Mouse (Mus musculus) c-Kit-negative CD71-positive TER-119-positive erythroid progenitor cells, embryonic 14.5 days (primary cell): ENCODE measurements around the gene Mprip.

Source experiments
- DNase-seq: peaks from one replicate; pipeline ENCODE4 v3.0.0-alpha.2; 2013; ENCODE audit warnings: low read depth, low spot score

Gene Mprip

DNA sequence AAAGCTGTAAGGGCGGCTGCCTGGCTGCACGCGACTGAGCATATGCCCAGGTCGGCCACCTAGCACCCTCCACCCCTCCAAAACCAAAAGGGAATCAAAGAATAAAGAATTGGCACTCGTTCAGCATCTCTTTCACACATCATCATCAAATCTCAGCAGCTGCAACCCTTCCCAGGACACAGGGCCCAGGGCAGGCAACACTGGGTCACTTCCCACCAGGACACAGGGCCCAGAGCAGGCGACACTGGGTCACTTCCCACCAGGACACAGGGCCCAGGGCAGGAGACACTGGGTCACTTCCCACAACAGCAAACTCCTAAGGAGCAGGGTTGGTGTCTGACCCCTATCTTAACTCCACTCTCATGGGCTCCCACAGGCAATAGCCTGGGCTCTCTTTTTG is 132.3 kb downstream of the Mprip start:
- DNase-seq: no peak

DNA sequence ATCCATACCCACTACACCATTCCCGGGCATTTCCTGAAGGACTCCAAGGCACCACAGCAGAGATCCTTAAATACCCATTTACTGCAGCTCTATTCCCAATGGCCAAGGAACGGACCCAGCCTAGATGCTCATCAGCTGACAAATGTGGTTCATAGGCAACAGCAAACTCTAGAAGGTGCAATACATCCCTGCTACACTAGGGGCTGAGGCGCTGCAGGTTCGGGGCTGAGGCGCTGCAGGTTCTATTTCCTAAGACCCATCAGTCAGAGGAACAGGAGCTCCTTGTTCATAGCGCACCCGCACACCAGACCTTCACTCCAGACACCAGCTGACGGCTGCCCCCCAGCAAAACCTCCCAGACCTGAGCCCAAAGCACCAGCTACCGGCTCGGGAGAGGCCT is 139.3 kb downstream of the Mprip start:
- DNase-seq: no peak

DNA sequence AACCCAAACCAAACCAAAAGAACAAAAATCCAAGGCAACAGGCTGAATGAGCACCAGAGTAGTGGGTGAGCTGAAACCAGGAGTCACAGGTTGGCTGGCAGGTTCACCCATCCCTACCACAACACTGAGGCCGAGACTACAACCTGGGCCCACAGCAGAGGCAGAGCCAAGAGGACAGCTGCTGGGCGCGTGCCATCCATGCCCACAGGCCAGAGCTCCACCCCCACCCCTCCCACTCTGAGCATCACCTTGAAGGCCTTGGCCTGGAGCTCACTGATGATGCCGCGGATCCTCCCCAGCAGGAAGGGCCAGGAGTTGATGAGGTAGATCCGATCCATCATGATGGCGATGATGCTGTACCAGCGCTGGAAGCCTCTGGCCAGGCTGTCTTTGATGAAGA is 140.8 kb downstream of the Mprip start:
- no peak for DNase-seq

DNA sequence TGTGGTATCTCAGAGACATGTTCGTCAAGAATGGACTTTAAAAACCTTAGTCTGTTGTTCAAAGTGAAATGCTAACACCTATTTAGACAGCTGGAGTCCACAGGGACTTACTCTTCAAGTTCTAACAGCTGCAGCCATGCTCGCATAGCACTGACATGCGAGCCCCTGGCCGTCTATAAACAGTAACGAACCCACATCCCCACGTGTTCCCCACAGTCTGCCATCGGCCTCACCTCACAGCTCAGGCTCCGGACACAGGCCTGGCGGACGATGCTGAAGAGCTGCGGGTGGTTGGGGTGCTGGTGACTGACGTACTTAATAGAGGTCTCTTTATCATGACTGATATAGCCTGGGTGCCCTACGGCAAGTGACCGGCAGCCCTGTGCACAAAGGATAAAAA is 142.4 kb downstream of the Mprip start:
- no peak for DNase-seq

DNA sequence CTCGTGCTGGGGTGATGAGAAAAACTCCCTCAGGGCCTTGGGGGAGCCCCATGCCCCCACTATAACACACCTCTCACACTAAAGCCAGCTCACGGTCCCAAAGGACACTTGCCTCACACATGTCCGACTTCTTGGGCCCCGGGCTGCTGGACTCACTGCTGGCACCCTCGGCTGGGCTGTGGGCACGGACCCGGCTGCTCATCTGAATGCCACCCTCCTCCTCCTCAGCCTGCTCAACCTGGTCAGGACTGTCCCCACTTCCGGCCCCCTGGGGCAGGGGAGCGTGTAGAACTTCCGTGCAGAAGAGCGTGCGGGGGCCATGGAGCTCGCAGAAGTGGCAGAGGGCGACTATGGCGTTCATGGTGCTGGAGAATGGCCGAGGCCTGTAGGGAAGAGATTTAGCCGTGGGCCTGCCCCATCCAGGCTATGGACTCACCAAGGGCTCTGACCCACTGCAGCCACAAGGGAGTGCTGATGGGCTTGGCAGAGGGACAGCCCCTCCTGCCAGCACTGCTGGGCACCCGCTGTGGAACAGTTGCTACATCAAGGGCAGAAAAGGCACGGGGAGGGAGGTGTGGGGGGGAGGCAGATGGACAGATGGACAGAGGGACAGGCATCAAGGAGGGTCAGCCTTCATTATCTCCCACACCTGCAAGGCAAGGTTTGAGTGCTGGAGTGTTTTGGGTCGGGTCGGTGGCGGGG is 143.5 kb downstream of the Mprip start:
- DNase-seq: no peak

DNA sequence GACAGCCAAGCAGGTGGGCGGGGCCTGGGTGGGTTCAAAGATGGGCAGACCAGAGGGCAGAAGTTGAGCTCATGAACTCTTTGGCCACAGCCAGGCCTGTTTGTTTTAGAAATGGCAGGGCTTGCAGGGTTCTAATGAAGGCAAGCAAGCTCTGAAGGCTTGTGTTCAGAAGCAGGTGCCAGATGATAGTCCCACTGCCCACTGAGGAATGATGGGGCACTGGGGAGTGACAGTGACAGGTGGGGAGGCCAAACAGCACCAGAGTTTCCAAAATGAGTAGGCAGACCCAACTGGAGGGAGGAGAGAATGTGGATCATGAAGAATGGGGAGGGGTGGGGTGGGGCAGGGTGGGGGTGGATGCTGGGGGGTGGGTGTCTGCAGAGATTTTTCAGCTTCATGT is 144.2 kb downstream of the Mprip start:
- DNase-seq: no peak

DNA sequence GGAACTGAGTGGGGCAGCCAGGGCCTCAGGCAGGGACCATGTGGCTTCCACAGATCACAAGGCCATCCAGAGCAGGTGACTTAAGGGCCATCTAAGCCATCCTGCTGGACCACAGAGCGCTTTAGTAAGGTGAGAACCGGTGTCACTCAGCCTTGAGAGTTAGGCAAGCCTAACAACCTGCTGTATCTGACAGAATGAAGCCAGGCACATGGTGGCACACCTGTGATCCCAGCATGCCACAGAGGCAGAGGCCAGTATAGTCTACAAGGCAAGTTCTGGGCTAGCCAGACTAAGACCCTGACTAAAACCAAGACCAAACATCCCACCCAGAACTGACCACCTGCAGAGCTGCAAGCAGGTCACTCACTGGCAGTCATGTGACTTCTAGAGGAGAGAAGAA is 144.6 kb downstream of the Mprip start:
- no peak for DNase-seq

DNA sequence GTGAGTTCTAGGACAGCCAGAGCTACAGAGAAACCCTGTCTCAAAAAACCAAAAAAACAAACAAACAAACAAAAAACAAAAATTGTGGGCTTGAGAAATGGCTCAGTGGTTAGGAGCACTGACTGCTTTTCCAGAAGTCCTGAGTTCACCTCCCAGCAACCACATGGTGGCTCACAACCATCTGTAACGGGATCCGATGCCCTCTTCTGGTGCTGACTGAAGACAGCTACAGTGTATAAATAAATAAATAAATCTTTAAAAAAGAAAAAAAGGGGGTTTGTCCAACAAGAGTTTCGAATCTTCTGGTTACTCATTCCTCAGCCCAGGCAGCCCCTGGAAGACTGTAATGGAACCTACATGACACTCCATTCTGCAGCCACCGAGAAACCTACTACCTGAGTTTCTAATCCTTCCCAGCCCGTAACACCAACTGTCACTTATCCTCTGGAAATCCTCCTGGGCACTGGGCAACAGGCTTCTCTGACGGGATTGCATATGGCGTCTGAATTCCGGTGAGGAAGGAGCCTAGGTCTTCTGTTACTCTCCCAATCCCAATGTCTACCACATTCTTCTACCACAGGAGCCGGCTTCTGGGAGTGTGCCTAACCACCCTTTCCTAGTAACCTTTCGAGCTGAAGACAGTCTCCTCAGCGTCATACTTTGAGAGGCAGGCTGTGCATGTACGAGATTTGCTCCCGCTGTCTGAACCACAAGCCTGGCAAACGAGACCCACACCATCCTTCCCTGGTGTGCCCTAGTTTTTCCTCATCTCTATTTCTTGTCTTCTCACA is 147.3 kb downstream of the Mprip start:
- DNase-seq: no peak

DNA sequence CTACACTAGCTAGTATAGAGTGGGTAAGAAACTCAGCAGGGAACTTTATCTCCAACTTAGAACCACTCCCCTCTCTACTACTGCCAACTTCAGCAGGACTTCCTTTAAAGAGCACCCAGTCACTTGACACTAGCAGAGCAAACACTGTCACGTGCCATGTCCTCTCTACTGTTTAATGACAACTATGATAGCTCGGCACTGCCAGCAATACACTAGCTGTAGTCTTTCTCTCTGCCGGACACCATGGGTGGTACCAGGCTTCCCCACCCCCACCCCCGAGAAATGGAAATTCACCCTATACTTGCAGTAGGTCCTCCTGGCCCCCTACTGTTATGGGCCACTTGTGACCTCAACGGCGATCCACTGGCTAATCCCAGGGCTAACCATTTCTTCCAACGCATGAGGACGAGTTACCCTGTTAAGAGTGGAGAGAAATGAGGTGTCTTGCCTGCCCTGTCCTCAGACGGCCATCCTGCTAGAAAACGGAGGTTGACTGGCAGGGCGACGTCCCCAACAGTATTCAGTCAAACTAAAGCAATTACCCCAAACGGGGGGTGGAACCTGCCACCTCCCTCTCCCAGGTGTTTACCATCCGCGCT is 148.1 kb downstream of the Mprip start:
- peak; percentile 29 for DNase-seq

DNA sequence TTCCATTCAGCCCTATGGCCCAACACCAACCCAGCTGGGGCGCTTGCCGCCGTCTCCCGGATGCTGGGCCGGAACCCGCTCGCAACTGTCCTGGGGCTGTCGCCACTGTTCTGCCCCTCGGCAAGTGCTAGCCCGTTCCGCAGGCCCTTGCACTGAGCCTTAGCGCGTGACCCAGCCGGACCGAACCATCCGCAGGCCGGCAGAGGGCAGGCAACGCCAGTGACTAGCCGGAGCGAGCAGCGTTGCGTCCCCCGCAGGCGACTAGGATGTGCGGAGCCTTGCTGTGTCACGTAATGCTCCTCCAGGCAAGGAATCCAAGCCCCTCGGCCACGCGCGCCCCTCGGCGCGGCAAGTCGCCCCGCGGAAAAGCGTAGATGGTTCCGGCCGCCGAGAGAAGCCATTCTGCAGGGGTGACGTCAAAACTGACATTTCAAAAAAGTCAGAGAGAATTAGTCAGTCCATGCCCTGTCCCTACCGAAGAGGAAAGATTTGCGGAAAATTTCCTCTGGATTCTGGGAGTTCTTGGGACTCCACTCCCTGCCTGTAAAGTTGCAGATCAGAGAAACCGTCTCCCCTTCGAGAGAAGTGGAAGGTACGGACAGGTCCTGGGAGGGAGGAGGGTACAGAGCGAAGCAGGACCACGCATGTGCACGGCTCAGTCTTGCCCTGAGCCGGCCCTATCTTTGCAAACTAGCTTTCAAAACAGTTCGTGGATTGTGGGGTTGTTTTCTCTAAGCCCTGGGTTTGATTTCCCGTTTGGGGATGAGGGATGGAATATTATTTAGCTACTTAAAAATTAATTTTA is 148.8 kb downstream of the Mprip start, which contains the start of gene Flcn:
Flcn (minus strand) TSS at position 347 of the 805 bp plus-strand sequence.
- DNase-seq: peak; percentile 77

DNA sequence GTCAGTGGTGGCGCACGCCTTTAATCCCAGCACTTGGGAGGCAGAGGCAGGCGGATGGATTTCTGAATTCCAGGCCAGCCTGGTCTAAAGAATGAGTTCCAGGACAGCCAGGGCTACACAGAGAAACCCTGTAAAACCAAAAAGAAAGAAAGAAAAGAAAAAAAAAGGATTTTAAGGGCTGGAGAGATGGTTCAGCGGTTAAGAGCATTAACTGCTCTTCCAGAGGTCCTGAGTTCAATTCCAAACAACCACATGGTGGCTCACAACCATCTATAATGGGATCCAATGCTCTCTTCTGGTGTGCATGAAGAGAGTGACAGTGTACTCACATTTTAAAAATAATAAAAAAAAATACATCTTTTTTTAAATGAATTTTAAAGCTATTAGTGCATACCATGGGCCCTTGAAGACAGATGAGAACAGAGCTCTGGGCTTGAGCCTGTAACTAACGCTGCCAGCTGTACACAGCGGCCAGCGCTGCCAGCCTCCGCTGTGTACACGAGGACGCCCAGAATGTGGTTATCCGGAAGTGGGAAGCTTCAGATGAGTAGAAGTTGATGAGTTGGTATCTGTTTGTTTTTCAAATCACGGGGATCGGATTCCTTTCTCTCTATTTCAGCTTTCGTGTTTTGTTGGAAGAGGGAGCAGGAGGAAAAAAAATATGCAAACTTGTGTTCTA is 149.5 kb downstream of the Mprip start:
- DNase-seq: no peak

DNA sequence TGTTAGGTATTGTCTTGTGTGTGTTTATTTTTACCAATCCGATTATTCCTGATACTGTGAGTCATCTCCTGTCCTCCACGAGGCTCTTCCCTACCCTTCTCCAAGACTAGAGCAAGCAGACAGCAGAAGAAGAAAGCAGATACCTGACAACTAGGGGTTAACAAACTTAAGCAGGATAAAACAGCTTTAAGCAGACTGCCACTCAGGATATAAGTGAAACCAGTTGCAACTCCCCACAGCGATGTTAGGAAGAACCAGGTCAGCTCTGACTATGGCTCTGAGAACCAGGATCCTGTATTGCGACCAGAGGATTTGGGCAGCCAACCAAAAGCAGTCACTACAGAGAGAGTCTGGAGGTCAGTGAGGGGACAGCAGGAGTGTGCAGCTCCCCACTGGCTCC is 150.1 kb downstream of the Mprip start:
- DNase-seq: no peak

DNA sequence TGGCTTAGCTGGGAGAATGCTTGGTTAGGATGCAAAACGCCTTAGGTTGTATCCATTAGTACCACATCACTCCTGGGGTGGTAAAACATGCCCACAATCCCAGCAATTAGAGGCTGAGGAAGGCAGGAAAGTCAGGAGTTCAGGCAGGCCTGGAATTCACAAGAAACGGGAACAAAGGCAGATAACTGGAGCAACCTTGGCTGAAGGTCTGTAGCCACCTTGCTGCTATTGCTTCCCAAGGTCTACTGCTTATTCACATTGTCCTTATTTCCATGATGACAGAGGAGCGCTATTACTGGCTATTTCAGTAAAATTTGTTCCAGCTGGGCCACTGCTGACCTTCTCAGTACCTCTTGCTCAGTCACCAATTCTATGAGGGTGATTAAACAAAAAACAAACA is 152.2 kb downstream of the Mprip start:
- DNase-seq: no peak

DNA sequence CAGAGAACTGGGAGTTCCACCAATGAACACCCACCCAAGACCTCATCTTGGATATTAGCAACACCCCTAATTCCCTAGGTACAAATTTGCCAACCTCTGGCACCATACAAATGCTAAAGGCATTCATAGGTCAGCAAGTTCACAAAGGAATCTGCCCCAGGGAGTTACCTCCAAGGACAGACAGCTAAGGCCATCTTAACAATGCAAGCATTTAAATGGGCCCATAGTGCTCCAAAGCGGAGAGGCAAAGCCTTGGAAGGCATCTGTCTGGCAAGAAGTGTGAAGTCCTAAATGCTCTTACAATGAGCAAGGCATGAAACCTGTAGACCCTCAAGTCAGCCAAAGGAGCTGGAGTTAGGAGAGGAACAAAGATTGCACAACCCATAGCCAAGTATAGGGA is 153.2 kb downstream of the Mprip start:
- no peak for DNase-seq

DNA sequence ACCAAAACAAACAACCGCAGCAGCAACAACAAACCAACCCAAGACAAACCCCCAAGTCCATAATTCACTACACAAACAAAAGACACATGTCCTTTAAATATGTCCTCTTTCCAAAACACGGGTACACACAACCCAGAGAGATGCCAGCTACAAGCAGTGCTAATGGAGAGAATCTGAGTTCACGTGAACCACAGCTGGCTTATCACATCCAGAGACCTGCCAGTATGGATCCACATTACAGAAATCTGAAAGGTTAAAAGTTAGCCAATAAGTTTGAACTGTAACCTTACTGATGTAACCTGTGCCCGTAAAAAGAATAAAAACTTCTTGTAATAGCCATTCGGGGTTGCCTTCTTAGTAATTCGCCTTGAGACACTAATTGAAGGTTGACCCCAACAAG is 153.8 kb downstream of the Mprip start:
- DNase-seq: no peak

DNA sequence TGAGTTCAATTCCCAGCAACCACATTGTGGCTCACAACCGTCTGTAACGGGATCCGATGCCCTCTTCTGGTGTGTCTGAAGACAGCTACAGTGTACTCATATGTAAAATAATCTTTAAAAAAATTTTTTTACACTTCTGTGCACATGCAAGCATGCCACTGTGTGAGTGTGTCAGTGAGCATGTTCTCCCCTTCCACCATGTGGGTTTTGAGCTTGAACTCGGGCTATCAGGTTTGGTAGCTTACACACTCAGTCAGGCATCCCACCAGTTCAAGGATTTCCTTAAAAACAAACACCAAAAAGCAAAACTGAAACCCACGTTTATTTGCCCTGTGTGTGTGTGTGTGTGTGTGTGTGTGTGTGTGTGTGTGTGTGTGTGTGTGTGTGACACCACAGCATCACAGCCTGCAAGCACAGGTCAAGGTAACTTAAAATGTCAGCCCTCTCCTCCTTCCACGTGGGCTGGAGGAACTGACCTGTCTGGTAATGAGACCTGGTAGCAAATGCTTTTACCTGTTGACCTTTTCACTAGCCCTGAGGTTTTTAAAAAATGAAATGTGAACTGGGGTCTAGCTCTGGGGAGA is 154.5 kb downstream of the Mprip start:
- no peak for DNase-seq

DNA sequence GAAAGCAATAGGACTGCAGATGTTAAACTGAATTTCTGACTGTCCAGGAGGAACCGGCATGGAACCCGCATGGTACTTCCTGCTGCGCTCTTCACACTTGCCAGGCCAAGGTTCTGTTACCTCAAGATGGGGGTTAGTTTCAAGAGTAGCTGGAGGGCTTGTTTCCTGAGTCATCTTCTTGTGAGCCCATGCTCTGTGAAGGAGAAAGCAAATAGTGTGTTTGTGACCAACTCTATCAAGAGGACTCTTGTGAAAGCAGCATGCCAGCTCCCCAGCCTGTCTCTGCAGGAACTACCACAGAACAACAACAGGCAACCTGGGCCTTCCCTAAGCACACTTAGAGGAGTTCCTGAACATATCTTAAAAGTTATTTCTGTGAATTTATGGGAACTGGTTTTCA is 156.8 kb downstream of the Mprip start:
- no peak for DNase-seq

DNA sequence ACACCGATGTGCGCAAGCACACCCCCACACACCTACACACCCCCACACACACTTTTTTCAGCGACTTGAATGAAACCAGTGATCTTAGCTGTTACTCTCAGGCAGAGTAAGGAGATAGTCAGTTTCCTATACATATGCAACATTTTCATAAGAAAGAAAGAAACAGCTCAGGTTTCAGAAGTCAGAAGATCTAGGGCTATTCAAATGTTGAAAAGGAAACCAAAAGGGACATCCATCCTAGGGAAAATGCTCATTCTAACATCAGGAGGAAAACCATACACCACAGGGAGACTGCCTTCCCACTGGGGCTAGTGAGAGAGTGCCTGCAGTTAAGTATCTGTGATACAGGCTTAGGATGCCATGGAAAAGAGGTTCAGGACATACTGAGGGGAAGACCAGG is 160.5 kb downstream of the Mprip start:
- DNase-seq: no peak
